Mouse (Mus musculus): ENCODE results near the gene Tmem170b. TPM values are rescaled to one million over a fixed set of nuclear protein-coding genes. Genes with fewer than 3 reads are reported as not detected.
"Not testable (repeated sequence)": the region's sequence is repeated elsewhere in the genome, so short reads cannot be mapped to it uniquely, and the experiment has no call there.

Tmem170b gene
- polyA plus RNA-seq, 1 experiment from 2014 or later: 14.5 TPM

DNA sequence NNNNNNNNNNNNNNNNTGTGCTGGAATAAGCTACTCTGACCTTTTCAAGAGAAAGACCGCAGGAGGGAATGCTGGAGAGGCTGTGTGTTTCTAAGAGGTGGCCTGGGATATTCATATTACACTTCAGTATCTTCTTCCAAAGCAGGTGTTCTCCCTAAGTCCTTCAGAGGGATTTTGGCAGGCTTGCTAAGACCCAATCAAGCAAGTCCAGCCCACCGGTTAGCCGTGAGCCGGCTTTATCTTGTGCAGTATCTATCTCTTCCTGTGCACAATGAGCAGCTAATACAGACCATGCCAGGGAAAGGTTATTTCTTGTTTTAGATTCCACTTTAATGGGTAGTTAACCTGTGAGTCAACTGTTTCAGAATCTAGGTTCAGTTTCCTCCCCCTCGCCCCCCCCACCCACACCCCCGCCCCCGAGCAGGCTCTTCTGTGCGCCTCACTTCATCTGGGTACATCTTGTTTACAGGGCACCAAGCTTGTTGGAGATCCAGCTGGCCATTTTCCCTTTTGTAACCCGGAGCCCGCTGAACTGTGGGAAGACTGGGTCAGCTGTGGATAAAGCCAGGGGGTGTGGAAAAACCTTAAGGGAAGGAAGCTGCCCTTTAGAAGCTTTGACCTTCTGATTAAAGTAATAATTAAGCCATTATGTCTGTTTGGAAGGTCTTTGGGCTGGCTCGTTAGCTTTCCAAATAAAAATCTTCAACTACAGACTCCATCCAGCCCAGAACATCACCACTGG is 54.5 kb downstream of the Tmem170b start:
- Histone ChIP-seq H3K27me3 (ENCODE audit: insufficient read depth, poor library complexity, severe bottlenecking) (no peaks in the 10 kb centered on the region), H3K4me1 (replicated peaks) (peaks cover 40% of the 10 kb centered on the region), H3K9me3 (no peaks in the 10 kb centered on the region), H3K27ac (no peak overlapping the region), H3K4me3 (no peak overlapping the region), H3K36me3 (no peaks in the 10 kb centered on the region)
- WGBS: 61% methylated on average over 11 of the region's 11 CpGs
- DNase-seq (ENCODE audit: low spot score): no peak

DNA sequence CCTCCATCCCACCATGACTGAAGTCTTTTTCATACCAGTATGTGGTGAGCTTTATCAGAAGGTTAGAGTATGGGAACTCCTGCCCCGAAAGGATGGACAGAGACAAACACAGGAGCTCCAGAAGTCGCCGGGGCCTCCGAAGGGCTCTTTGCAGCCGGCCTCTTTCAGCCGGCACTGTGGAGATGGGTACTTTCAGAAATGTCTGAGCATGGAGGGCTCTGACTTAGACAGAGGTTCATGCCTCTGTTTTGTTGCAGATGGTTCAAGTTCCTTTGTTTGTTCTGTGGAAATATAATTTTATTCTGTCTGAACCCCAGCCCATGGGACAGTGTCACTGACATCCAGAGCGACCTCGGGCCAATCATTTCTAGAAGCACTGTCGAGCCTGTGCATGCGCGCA is 55.4 kb downstream of the Tmem170b start:
- WGBS: 84% methylated on average over 11 of the region's 11 CpGs
- Histone ChIP-seq H3K36me3 (no peaks in the 10 kb centered on the region), H3K4me3 (no peak overlapping the region), H3K4me1 (replicated peaks) (peaks cover 35% of the 10 kb centered on the region), H3K9me3 (no peaks in the 10 kb centered on the region), H3K27ac (peak overlapping the region; percentile 62; the same call in 1 of the 2 replicates), H3K27me3 (ENCODE audit: insufficient read depth, poor library complexity, severe bottlenecking) (no peaks in the 10 kb centered on the region)
- no peak for DNase-seq (ENCODE audit: low spot score)

DNA sequence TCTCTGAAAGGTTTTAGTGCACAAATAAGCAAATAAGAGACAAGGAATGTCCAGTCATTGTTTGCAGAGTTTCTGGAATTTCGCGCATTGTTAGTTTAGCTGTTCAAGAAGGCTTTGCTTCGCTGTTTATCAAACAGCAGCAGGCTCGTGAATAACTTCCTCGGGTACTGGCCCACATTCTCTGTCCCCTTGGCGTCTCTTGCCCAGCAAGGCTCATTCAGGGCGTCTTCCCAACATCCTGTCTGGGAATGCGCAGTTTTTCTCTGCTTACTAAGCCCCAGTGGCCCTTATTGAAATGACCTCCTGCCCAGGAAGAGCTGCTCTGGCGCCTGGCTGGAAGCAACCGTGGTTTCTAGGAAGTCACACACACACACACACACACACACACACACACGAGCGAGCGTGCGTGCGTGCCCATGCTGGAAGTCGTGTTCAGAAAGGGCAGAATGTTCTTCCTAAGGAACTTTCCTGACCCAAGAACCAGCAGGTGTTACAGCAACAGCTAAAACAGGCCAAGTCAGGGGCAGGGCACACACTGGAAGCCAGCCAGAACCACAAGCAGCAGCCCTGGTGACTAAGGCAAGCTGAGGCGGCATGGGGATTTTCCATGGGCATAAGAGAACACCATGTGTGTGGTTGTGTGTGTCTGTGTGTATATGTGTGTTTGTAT is 56.8 kb downstream of the Tmem170b start:
- DNase-seq (ENCODE audit: low spot score): peak; percentile 49
- peaks cover 35% of the 10 kb centered on the region for H3K4me1 ChIP-seq (replicated peaks)
- H3K27ac ChIP-seq: peak overlapping the region; percentile 73
- H3K36me3 ChIP-seq: no peaks in the 10 kb centered on the region
- H3K27me3 ChIP-seq (ENCODE audit: insufficient read depth, poor library complexity, severe bottlenecking): no peaks in the 10 kb centered on the region
- WGBS: 43% methylated on average over 17 of the region's 17 CpGs
- H3K9me3 ChIP-seq: no peaks in the 10 kb centered on the region
- H3K4me3 ChIP-seq: no peak overlapping the region

DNA sequence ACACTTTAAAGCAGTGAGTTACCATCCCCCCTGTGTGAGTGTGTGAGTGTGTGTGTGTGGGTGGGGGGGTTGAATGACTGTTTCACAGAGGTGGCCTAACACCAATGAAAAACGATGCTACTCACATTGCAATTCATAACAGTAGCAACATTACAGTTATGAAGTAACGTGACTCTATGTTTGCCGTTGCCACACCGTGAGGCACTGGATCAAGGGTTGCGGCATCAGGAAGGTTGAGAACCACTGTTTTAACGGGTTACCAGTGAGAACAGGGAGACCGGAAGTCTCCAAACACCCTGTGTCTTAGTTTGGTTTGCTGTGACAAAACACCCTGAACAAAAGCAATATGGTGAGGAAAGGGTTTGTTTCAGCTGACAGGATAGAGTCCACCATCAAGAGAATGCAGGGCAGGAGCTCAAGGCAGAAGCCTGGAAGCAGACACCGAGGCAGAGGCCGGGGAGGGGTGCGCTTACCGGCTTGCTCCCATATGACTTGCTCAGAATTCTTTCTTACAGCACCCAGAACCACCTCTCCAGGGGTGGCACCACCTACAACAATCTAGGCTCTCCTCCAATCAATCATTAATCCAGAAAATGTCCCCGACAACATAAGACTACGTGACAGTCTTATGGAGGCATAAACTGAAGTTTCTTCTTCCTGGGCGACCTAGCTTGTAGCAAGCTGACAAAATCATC is 57.9 kb downstream of the Tmem170b start:
- H3K36me3 ChIP-seq: no peaks in the 10 kb centered on the region
- no peak overlapping the region for H3K4me3 ChIP-seq
- no peak for DNase-seq (ENCODE audit: low spot score)
- H3K27ac ChIP-seq: no peak overlapping the region
- WGBS: 90% methylated on average over 14 of the region's 14 CpGs
- H3K27me3 ChIP-seq (ENCODE audit: insufficient read depth, poor library complexity, severe bottlenecking): no peaks in the 10 kb centered on the region
- no peaks in the 10 kb centered on the region for H3K9me3 ChIP-seq
- peaks cover 35% of the 10 kb centered on the region for H3K4me1 ChIP-seq (replicated peaks)

DNA sequence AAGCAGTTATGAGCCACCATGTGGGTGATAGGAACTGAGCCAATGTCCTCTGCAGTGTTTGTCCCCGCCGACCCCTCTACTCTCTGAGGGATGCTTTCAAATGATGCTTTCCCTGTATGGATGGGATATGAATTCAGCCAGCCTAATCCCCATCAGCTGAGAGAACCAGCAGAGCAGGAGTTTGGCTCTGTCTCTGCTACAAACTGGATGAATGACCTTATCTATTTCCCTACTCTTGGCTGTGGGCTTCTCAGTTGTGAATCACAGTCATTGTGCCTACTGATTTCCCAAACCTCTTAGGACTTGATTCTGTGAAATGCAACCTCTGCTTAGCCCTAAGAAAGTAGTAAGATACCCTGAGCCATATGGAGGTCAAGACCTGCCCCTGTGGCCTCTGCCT is 64.2 kb downstream of the Tmem170b start:
- Histone ChIP-seq H3K4me3 (no peak overlapping the region), H3K27me3 (ENCODE audit: insufficient read depth, poor library complexity, severe bottlenecking) (no peaks in the 10 kb centered on the region), H3K4me1 (replicated peaks) (peaks cover 9% of the 10 kb centered on the region), H3K27ac (peak overlapping the region; percentile 37; the same call in 1 of the 2 replicates), H3K36me3 (no peaks in the 10 kb centered on the region), H3K9me3 (no peaks in the 10 kb centered on the region)
- no peak for DNase-seq (ENCODE audit: low spot score)
- WGBS: 92% methylated on average over 2 of the region's 2 CpGs

DNA sequence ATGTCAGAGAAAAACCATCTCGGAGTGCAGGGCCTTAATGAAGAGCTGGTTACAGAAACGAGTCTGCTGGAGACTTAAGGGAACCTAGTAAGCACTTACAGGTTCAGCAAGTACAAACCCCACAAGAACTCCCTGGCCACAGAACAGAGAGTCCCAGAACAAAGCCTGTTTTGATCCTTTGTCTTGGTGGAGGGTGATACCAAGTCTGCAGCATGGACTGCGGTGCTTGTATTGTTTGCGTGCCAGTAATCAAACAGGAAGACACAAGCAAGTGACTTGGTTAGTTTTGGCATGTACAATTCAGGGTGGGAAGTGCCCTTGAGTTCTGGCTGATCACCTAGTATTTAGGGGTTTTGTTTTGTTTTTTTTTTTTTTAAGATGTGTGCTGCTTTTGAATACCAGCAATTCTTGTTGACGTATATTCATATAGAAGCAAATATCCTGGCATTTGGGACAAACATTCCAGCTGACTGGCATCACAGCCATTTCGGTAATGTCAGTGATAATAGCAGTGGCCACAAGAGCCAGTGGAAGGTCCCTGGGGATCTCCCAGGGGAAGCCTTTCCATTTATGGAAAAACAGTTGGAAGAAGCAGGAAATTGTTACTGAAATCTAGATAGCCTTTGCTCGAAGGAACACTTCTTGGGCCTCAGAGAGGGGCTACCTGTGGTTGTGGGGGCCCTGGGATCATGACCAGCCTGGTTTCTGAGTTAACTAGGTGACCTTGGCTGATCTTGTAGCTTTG is 64.9 kb downstream of the Tmem170b start:
- H3K36me3 ChIP-seq: no peaks in the 10 kb centered on the region
- H3K27me3 ChIP-seq (ENCODE audit: insufficient read depth, poor library complexity, severe bottlenecking): no peaks in the 10 kb centered on the region
- peak overlapping the region; percentile 37; the same call in 1 of the 2 replicates for H3K27ac ChIP-seq
- WGBS: 62% methylated on average over 7 of the region's 7 CpGs
- H3K4me3 ChIP-seq: no peak overlapping the region
- peaks cover 9% of the 10 kb centered on the region for H3K4me1 ChIP-seq (replicated peaks)
- no peaks in the 10 kb centered on the region for H3K9me3 ChIP-seq
- no peak for DNase-seq (ENCODE audit: low spot score)

DNA sequence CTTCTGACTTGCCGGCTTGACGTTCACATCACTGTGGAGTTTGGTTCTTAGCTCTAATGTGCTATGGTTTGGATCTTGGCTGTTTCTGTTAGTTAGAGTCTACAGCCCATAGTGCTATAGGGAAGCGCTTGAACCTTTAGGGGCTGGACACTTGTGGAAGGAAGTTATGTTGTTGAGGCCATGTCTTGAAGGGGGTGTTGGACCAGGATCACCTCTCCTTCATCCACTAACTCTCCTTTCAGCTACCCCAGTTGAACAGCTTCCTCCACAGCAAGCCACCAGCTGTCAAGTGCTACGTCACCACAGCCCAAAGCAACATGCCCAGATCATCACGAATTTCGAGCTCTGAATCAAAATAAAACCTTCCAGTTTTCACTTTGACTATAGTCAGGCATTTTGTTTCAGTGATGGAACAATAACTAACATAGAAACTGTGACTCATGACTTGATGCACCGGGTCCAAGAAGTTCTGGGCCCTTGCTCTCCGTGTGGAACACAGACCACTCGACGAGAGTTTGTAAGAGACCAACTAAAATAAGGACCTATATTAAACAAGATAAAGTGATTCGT is 65.5 kb downstream of the Tmem170b start:
- no peak overlapping the region for H3K27ac ChIP-seq
- H3K36me3 ChIP-seq: no peaks in the 10 kb centered on the region
- H3K27me3 ChIP-seq (ENCODE audit: insufficient read depth, poor library complexity, severe bottlenecking): no peaks in the 10 kb centered on the region
- H3K4me3 ChIP-seq: no peak overlapping the region
- no peak for DNase-seq (ENCODE audit: low spot score)
- WGBS: 90% methylated on average over 11 of the region's 11 CpGs
- H3K4me1 ChIP-seq (replicated peaks): peaks cover 10% of the 10 kb centered on the region
- H3K9me3 ChIP-seq: no peaks in the 10 kb centered on the region

DNA sequence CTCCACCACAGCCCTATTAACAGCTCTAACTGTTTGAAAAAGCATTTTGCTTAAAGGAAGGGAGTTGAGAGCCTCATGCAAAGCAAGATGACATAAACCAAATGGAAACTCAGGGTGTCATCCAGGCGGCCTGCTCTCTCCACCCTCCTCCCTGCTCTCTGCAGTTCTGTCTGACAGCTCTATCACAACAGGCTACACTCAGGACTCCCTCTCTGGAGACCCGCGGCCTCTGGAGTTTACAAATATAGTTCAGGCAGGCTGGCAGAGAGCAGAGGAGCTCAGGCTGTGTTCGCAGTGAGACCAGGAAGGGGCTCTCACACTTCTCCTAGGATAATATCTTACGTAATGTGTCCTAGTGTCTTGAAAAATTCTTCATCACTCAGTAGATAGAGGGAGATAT is 67.2 kb downstream of the Tmem170b start:
- H3K4me1 ChIP-seq (replicated peaks): peaks cover 20% of the 10 kb centered on the region
- not testable (repeated sequence) for H3K9me3 ChIP-seq; H3K4me3 ChIP-seq; H3K27ac ChIP-seq; DNase-seq (ENCODE audit: low spot score); H3K36me3 ChIP-seq; H3K27me3 ChIP-seq (ENCODE audit: insufficient read depth, poor library complexity, severe bottlenecking)
- 54% methylated on average over 5 of the region's 5 CpGs for WGBS

DNA sequence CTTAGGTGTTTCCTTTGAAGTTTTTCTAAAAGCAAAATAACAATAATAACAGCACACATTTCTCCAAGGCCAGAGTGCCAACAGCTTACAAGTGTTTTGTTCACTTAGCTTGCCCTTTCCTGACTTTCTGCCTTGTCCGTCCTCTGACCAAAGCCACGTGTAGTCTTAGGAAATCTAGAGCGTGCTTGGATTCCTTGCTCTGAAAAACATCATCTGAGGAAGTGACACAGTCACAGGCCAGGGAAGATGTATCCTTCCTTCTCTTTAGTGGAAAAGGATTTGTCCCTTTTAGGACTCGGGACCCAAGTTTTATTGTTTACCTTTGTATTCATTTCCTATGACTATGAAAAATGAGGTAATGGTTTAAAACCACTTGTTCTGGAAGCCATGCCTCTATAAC is 67.8 kb downstream of the Tmem170b start:
- Histone ChIP-seq H3K4me3 (no peak overlapping the region), H3K36me3 (no peaks in the 10 kb centered on the region), H3K4me1 (replicated peaks) (peaks cover 20% of the 10 kb centered on the region), H3K27ac (no peak overlapping the region), H3K27me3 (ENCODE audit: insufficient read depth, poor library complexity, severe bottlenecking) (no peaks in the 10 kb centered on the region), H3K9me3 (no peaks in the 10 kb centered on the region)
- 80% methylated on average over 4 of the region's 4 CpGs for WGBS
- DNase-seq (ENCODE audit: low spot score): no peak

DNA sequence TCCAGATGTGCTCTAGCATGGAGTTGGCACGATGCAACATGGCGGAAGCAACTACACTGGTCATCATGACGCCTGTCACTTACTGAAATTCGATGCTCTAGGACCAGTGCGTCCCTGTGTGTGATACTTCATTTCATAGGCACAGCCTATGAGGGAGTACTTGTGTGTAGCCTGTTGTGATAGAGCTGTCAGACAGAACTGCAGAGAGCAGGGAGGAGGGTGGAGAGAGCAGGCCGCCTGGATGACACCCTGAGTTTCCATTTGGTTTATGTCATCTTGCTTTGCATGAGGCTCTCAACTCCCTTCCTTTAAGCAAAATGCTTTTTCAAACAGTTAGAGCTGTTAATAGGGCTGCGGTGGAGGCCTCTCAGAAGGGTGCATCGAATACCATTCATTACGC is 68.9 kb downstream of the Tmem170b start:
- H3K4me1 ChIP-seq (replicated peaks): peaks cover 20% of the 10 kb centered on the region
- H3K27ac ChIP-seq; H3K9me3 ChIP-seq; H3K27me3 ChIP-seq (ENCODE audit: insufficient read depth, poor library complexity, severe bottlenecking); DNase-seq (ENCODE audit: low spot score); H3K36me3 ChIP-seq; H3K4me3 ChIP-seq: not testable (repeated sequence)
- 92% methylated on average over 9 of the region's 9 CpGs for WGBS

DNA sequence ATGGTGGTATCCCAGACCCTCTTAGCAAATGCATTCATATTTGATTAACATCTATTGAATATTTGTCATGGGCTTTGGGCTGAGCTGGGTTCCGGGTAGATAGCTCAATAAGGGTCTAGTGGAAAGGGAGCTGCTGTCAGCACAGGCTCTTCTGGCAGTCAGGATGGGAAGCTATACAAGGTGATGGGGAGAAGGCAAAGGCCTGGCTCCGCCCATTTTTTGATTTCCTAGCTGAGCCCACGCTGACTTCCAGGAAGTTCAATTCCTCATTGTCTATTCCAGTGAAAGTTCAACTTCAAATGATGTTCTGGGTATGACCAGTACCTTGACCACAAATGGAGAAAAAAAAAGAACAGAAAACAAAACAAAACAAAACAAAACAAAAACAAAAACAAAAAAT is 69.8 kb downstream of the Tmem170b start:
- Histone ChIP-seq H3K4me1 (replicated peaks) (peaks cover 13% of the 10 kb centered on the region), H3K27ac (no peak overlapping the region), H3K27me3 (ENCODE audit: insufficient read depth, poor library complexity, severe bottlenecking) (no peaks in the 10 kb centered on the region), H3K4me3 (no peak overlapping the region), H3K36me3 (no peaks in the 10 kb centered on the region), H3K9me3 (no peaks in the 10 kb centered on the region)
- WGBS: 95% methylated on average over 3 of the region's 3 CpGs
- DNase-seq (ENCODE audit: low spot score): no peak
